Mouse (Mus musculus): ENCODE measurements around the gene Galnt14. TPM values are rescaled to one million over a fixed set of nuclear protein-coding genes. Genes with fewer than 3 reads are reported as not detected.

Gene Galnt14
- total RNA-seq, 2 experiments from 2014 or later: 1.1 to 1.7 TPM

DNA sequence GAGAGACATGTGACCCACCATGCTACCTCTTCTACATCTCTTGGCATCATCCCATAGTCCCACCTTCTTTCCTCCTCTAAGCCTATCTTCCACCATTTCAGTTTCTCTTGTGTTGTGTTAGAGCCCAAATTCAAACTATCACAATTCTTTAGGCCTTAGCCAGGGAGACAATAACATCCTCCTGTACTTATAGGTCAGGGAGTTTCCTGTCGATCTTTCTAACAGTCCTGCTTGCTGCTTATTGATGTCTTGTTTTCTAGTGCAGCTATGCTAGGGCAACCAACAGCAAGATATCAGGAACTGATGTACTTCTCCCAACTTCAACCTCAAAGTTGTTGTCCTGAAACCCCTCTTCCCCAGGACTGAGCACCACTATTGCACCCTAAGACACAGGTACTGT lies 195.4 kb downstream of the Galnt14 start:
- no peak for DNase-seq (ENCODE audit: low spot score in 2 of 2)

DNA sequence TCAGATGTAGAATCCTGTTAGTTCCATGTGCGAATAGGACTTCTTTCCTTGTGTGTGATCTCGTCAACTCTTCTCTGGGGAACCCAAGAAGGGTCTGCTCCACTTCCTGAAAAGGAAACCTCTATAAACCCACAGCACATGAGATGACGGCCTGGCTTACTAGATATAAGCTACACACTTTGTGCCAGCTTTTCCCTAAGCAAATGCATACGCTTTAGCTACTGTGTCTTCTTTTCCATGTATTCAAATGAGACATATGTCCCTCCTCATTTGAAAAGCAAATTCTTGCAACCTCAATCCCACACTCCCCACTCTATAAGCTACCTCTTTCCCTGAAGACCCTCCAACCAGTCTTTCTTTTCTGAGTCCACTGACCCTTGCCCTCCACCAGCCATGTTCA lies 196.0 kb downstream of the Galnt14 start:
- DNase-seq (ENCODE audit: low spot score in 2 of 2): no peak

DNA sequence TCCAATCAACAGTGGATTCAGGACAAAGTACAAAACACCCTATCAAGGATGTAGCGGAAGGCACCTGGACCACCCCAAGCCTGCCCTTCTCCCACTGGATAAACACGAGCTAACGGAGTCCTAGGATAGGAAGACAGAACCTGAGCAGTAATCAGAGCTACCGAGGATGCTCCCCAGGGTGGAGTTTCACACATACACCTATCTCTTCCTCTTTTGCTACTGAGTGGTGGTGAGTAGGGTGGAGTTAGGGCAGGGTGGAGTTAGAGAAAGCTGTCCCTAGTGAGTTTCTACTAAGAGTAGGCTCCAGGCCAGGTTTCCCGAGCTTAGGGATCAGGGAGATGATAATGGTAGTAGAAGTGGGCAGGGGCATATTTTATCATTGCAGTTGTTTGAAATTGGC lies 197.4 kb downstream of the Galnt14 start:
- no peak for DNase-seq (ENCODE audit: low spot score in 2 of 2)

DNA sequence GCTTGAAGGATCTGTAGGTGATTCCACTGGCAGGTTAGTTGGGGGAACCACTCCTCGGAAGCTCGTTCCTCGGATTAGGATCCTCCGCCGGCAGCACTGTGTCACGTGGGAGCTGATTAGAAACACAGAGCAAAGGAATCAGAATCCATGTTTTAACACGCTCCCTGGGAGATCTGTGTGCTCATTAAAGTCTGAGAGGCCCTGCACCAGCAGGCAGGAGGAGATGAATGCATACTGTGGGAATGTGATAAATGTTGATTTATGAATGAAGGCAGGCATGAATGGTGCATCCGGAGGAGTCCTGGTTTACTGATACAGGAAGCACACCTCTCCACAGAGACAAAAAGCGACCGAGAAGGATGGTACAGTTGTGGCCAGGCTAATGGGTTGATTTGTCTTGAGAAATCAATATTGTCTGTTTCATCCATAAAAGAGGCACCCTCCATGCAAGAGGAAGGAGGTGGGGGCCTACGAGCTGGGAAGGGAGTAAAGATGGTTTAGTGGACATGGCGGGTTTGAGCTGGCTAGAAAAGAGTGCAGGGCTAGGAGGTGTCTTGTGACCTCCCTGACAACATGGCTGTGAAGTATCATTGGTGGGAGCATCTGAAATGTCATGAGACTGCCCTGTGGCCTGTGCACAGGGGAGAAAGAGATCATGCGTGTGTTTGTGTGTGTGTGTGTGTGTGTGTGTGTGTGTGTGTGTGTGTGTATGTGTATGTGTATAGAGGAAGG lies 202.3 kb downstream of the Galnt14 start:
- DNase-seq (ENCODE audit: low spot score in 2 of 2): no peak

- no peak for DNase-seq (ENCODE audit: low spot score in 2 of 2)
Observed at GRCm38 (mm10) chr17:73504111-73504510, 206.1 kb downstream of the Galnt14 start.

GRCm38 (mm10) chr17:73502613-73503012 lies 207.6 kb downstream of the Galnt14 start:
- no peak for DNase-seq (ENCODE audit: low spot score in 2 of 2)

- DNase-seq (ENCODE audit: low spot score in 2 of 2): no peak
Observed at GRCm38 (mm10) chr17:73489519-73489918, 220.7 kb downstream of the Galnt14 start.

DNA sequence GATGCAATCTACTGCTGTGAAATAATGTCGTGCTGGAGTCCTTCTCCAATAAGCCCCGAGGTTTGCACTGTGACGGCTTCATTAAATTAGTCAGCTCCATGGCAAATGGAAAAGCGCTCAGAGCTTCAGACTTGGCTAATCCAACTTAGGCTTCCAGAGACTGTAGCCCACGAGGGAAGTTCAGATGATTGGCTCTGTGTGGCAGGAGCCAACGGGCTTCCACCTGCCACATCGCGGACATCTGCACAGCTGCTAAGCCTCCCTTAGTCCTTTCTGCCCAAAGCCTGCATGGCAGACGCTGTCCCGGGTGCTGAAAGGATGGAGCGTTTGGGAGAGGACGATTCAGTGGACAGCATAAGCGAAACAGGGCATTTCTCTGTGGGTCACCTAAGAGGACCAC lies 222.5 kb downstream of the Galnt14 start:
- DNase-seq (ENCODE audit: low spot score in 2 of 2): peak; percentile 2 to 23

GRCm38 (mm10) chr17:73487380-73487779 lies 222.9 kb downstream of the Galnt14 start:
- no peak for DNase-seq (ENCODE audit: low spot score in 2 of 2)

- no peak for DNase-seq (ENCODE audit: low spot score in 2 of 2)
Observed at GRCm38 (mm10) chr17:73477096-73478076, 232.9 kb downstream of the Galnt14 start.

- no peak for DNase-seq (ENCODE audit: low spot score in 2 of 2)
Observed at GRCm38 (mm10) chr17:73474371-73474770, 235.9 kb downstream of the Galnt14 start.

DNA sequence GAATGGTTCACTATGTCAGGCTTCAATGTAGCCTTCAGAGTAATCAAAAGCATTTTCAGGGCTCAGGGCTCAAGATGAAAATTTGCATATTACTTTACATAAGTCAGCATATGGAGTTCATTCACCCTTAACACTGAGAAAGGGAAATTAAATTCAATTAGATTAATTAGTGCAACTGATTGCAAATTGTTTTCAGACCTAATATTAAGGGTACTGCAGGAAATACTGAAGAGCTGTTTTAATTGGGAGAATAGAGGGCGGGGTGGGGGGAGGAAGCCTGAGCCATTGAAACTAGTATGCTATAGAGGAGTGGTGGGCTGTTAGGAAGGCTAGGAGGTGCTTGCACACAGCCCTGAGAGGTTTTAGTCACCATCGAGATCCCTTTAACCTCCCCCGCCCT lies 237.2 kb downstream of the Galnt14 start:
- DNase-seq (ENCODE audit: low spot score in 2 of 2): no peak

GRCm38 (mm10) chr17:73460874-73461273 lies 249.4 kb downstream of the Galnt14 start:
- DNase-seq (ENCODE audit: low spot score in 2 of 2): no peak

DNA sequence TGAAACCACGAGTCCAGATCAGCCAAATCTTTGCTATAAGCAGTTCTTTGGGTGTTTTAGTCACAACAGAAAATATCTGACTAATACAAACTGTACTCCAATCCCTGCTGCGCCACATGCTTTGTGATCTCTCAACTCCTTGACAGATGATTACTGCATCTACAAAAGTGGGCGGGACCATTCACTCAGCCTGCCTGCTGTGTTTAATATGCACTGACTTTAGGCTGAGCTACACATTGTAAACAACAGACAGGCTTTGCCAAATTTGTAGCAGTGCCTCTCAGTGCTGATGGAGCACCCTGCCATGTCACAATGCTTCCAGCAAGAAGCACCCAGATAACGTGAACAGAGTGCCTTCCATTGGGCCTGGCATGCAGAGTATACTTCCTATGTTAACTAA lies 251.5 kb downstream of the Galnt14 start:
- no peak for DNase-seq (ENCODE audit: low spot score in 2 of 2)

- DNase-seq (ENCODE audit: low spot score in 2 of 2): no peak
Observed at GRCm38 (mm10) chr17:73456551-73456950, 253.7 kb downstream of the Galnt14 start.

DNA sequence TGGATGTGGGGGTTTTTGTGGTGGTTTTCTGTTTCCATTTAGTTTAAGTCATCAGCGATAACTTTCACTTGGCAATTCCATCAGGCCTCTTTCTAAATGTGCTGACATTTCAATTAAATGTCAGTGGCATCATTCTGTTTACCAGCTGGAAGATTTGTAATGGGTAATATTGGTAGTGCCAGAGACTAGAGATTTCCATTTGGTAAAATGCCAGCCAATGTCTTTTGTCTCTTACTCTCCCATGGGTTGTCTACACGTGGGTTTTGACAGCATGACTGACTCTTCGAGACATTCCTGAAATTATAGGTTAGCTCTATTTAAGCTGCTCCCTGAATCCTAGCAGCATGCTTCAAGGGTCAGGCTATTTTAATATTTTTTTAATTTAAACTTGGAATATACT lies 256.6 kb downstream of the Galnt14 start:
- no peak for DNase-seq (ENCODE audit: low spot score in 2 of 2)

- no peak for DNase-seq (ENCODE audit: low spot score in 2 of 2)
Observed at GRCm38 (mm10) chr17:73452151-73452760, 258.0 kb downstream of the Galnt14 start.

DNA sequence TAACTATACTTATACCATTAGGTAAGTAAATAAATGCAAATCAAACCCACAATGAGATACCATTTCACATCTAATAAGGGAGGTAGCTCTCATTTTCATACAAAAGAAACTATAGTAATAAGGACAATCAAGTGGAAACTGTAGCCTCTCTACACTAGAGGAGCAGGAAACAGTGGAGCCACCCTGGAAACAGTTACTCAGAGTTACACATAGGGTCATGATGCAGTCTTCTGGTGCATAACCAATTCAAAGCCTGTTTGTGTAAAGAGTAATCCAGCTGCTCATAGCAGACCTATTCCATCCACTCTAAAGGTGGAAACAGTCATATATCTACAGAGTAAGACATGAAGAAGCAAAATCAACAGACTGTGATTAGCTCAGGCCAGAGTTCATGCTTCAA lies 261.1 kb downstream of the Galnt14 start:
- no peak for DNase-seq (ENCODE audit: low spot score in 2 of 2)

Measured in adrenal gland, adult 18-20 months (tissue).